Mouse (Mus musculus) forebrain, embryonic 13.5 days (tissue): ENCODE data around the gene Rab40c. TPM values are rescaled to one million over a fixed set of nuclear protein-coding genes. Genes with fewer than 3 reads are reported as not detected.

Source experiments
- ATAC-seq: fragments of 200-750 bp; cut with Nextera tagmentation; 2 replicates; pipeline ENCODE4 v1.8.0; 2017
- H3K27ac ChIP-seq: fragments of 300-500 bp; sonication (generic); 2 replicates; pipeline ENCODE4 v1.5.1; 2015; ENCODE audit warnings: inconsistent platforms, mild to moderate bottlenecking, moderate library complexity
- H3K27me3 ChIP-seq: fragments of 300-500 bp; sonication (generic); 2 replicates; pipeline ENCODE4 v1.6.1; 2015; ENCODE audit warnings: mild to moderate bottlenecking, inconsistent platforms
- H3K36me3 ChIP-seq: fragments of 300-500 bp; sonication (generic); 2 replicates; pipeline ENCODE4 v1.6.1; 2015; ENCODE audit warnings: mild to moderate bottlenecking, inconsistent platforms; ENCODE audit not compliant: poor library complexity, severe bottlenecking
- H3K4me1 ChIP-seq: fragments of 300-500 bp; sonication (generic); 2 replicates; pipeline ENCODE4 v1.6.1; 2015; ENCODE audit warnings: inconsistent platforms
- H3K4me2 ChIP-seq: fragments of 300-500 bp; sonication (generic); 2 replicates; pipeline ENCODE4 v1.6.1; 2015; ENCODE audit warnings: inconsistent platforms, mild to moderate bottlenecking, moderate library complexity
- H3K4me3 ChIP-seq: fragments of 300-500 bp; sonication (generic); 2 replicates; pipeline ENCODE4 v1.5.1; 2015; ENCODE audit warnings: mild to moderate bottlenecking, inconsistent platforms
- H3K9ac ChIP-seq: fragments of 300-500 bp; sonication (generic); 2 replicates; pipeline ENCODE4 v1.6.1; 2015; ENCODE audit warnings: mild to moderate bottlenecking, inconsistent platforms
- H3K9me3 ChIP-seq: fragments of 300-500 bp; sonication (generic); replicated peaks from 2 replicates; pipeline ENCODE4 v1.6.1; 2016; ENCODE audit warnings: inconsistent platforms
- WGBS: fragments of 180-500 bp; shearing (Covaris S2); methylation state at CpG from one replicate; pipeline ENCODE4 v1.1.7; 2015; 5-methylcytosine and 5-hydroxymethylcytosine counted together
- polyA plus RNA-seq: library from polyadenylated mRNA; unstranded; fragments of >200 nt; fragmentation: Nextera tagmentation; extraction: Ambion mirVana; gene quantifications from 2 replicates; pipeline ENCODE4 v1.2.1, GENCODE M21; 2015

Gene Rab40c
- polyA plus RNA-seq, 1 experiment from 2014 or later, result 39.5 TPM

GRCm38 (mm10) chr17:25868601-25869191, 50.8 kb downstream of the Rab40c start, which contains the start of gene Mcrip2:
Gene Mcrip2, minus strand, starts transcription at chr17:25868764.
- peak within 1 kb of the TSS; percentile 74 for H3K4me3 ChIP-seq
- H3K9me3 ChIP-seq, result no peaks in the 10 kb centered on the region
- H3K9ac ChIP-seq, result peak within 1 kb of the TSS; percentile 76
- ATAC-seq, result peak; percentile 90
- no peaks in the 10 kb centered on the region for H3K36me3 ChIP-seq
- WGBS, result under 1% methylated on average over 24 of the region's 24 CpGs
- peaks cover 17% of the 10 kb centered on the region for H3K4me1 ChIP-seq
- H3K27me3 ChIP-seq, result no peaks in the 10 kb centered on the region
- peak within 1 kb of the TSS; percentile 99 for H3K4me2 ChIP-seq
- H3K27ac ChIP-seq, result peak within 1 kb of the TSS; percentile 72

GRCm38 (mm10) chr17:25867836-25868600, 51.5 kb downstream of the Rab40c start:
- Histone ChIP-seq H3K4me3 (peak overlapping the region; percentile 74), H3K9me3 (no peaks in the 10 kb centered on the region), H3K36me3 (no peaks in the 10 kb centered on the region), H3K9ac (peak overlapping the region; percentile 76), H3K4me1 (peaks cover 16% of the 10 kb centered on the region), H3K4me2 (peak overlapping the region; percentile 99), H3K27ac (peak overlapping the region; percentile 72; the same call in 1 of the 2 replicates), H3K27me3 (no peaks in the 10 kb centered on the region)
- 2% methylated on average over 38 of the region's 42 CpGs for WGBS
- peak; percentile 41 for ATAC-seq

GRCm38 (mm10) chr17:25867509-25867835, 52.1 kb downstream of the Rab40c start:
- H3K27me3 ChIP-seq, result no peaks in the 10 kb centered on the region
- H3K27ac ChIP-seq, result no peak overlapping the region
- H3K4me3 ChIP-seq, result peak overlapping the region; percentile 74
- H3K4me1 ChIP-seq, result peaks cover 16% of the 10 kb centered on the region
- no peaks in the 10 kb centered on the region for H3K9me3 ChIP-seq
- ATAC-seq, result no peak
- 17% methylated on average over 7 of the region's 7 CpGs for WGBS
- peak overlapping the region; percentile 99 for H3K4me2 ChIP-seq
- no peaks in the 10 kb centered on the region for H3K36me3 ChIP-seq
- H3K9ac ChIP-seq, result peak overlapping the region; percentile 76; the same call in 1 of the 2 replicates

GRCm38 (mm10) chr17:25866172-25866571, 53.4 kb downstream of the Rab40c start:
- H3K27ac ChIP-seq, result no peak overlapping the region
- H3K27me3 ChIP-seq, result no peaks in the 10 kb centered on the region
- no peaks in the 10 kb centered on the region for H3K36me3 ChIP-seq
- no peak for ATAC-seq
- H3K9me3 ChIP-seq, result no peaks in the 10 kb centered on the region
- WGBS, result 88% methylated on average over 3 of the region's 3 CpGs
- H3K4me3 ChIP-seq, result no peak overlapping the region
- peaks cover 24% of the 10 kb centered on the region for H3K4me1 ChIP-seq
- no peak overlapping the region for H3K9ac ChIP-seq
- no peak overlapping the region for H3K4me2 ChIP-seq

- Histone ChIP-seq H3K4me3 (no peak overlapping the region), H3K27ac (no peak overlapping the region), H3K9ac (no peak overlapping the region), H3K4me1 (peaks cover 32% of the 10 kb centered on the region), H3K27me3 (no peaks in the 10 kb centered on the region), H3K4me2 (no peak overlapping the region), H3K36me3 (no peaks in the 10 kb centered on the region), H3K9me3 (no peaks in the 10 kb centered on the region)
- ATAC-seq, result no peak
- 95% methylated on average over 11 of the region's 11 CpGs for WGBS
Measured at GRCm38 (mm10) chr17:25865288-25865687, 54.2 kb downstream of the Rab40c start.

- 93% methylated on average over 14 of the region's 14 CpGs for WGBS
- no peak for ATAC-seq
- Histone ChIP-seq H3K4me3 (no peak overlapping the region), H3K4me2 (no peak overlapping the region), H3K27ac (no peak overlapping the region), H3K36me3 (no peaks in the 10 kb centered on the region), H3K27me3 (no peaks in the 10 kb centered on the region), H3K9me3 (no peaks in the 10 kb centered on the region), H3K4me1 (peaks cover 40% of the 10 kb centered on the region), H3K9ac (no peak overlapping the region)
Measured at GRCm38 (mm10) chr17:25864311-25864710, 55.2 kb downstream of the Rab40c start.

- no peak overlapping the region for H3K27ac ChIP-seq
- peaks cover 35% of the 10 kb centered on the region for H3K4me1 ChIP-seq
- H3K36me3 ChIP-seq, result no peaks in the 10 kb centered on the region
- H3K9ac ChIP-seq, result no peak overlapping the region
- WGBS, result 88% methylated on average over 6 of the region's 6 CpGs
- ATAC-seq, result no peak
- no peaks in the 10 kb centered on the region for H3K9me3 ChIP-seq
- H3K4me2 ChIP-seq, result no peak overlapping the region
- H3K4me3 ChIP-seq, result no peak overlapping the region
- H3K27me3 ChIP-seq, result no peaks in the 10 kb centered on the region
Measured at GRCm38 (mm10) chr17:25863681-25864080, 55.8 kb downstream of the Rab40c start.

GRCm38 (mm10) chr17:25861704-25862612, 57.6 kb downstream of the Rab40c start:
- H3K9ac ChIP-seq, result peak overlapping the region; percentile 84
- H3K36me3 ChIP-seq, result no peaks in the 10 kb centered on the region
- peak overlapping the region; percentile 65 for H3K4me3 ChIP-seq
- H3K9me3 ChIP-seq, result no peaks in the 10 kb centered on the region
- H3K27ac ChIP-seq, result peak overlapping the region; percentile 68
- WGBS, result 9% methylated on average over 6 of the region's 6 CpGs
- peak overlapping the region; percentile 87 for H3K4me2 ChIP-seq
- ATAC-seq, result 0 out of 2 replicates have a peak, but pooled peaks have one; percentile 1
- H3K4me1 ChIP-seq, result peaks cover 24% of the 10 kb centered on the region
- no peaks in the 10 kb centered on the region for H3K27me3 ChIP-seq

GRCm38 (mm10) chr17:25860832-25861703, 58.5 kb downstream of the Rab40c start, which contains the start of gene Wdr90:
Gene Wdr90, minus strand, starts transcription at chr17:25861501.
- peak within 1 kb of the TSS; percentile 68 for H3K27ac ChIP-seq
- ATAC-seq, result peak; percentile 97
- WGBS, result 4% methylated on average over 64 of the region's 65 CpGs
- peak within 1 kb of the TSS; percentile 84 for H3K9ac ChIP-seq
- no peaks in the 10 kb centered on the region for H3K36me3 ChIP-seq
- no peaks in the 10 kb centered on the region for H3K9me3 ChIP-seq
- H3K4me2 ChIP-seq, result peak within 1 kb of the TSS; percentile 87
- H3K4me1 ChIP-seq, result peaks cover 24% of the 10 kb centered on the region
- no peaks in the 10 kb centered on the region for H3K27me3 ChIP-seq
- H3K4me3 ChIP-seq, result peak within 1 kb of the TSS; percentile 65

GRCm38 (mm10) chr17:25860229-25860628, 59.3 kb downstream of the Rab40c start:
- no peak overlapping the region for H3K27ac ChIP-seq
- H3K4me1 ChIP-seq, result peaks cover 24% of the 10 kb centered on the region
- no peaks in the 10 kb centered on the region for H3K9me3 ChIP-seq
- 91% methylated on average over 6 of the region's 6 CpGs for WGBS
- peak overlapping the region; percentile 65 for H3K4me3 ChIP-seq
- H3K9ac ChIP-seq, result peak overlapping the region; percentile 84
- H3K4me2 ChIP-seq, result peak overlapping the region; percentile 87
- peaks cover 3% of the 10 kb centered on the region for H3K36me3 ChIP-seq
- H3K27me3 ChIP-seq, result no peaks in the 10 kb centered on the region
- no peak for ATAC-seq

GRCm38 (mm10) chr17:25844396-25844901, 75.1 kb downstream of the Rab40c start, which contains the start of gene Rhot2:
Gene Rhot2, minus strand, starts transcription at chr17:25844851.
- H3K36me3 ChIP-seq, result peaks cover 66% of the 10 kb centered on the region
- WGBS, result 1% methylated on average over 21 of the region's 21 CpGs
- H3K4me1 ChIP-seq, result peaks cover 17% of the 10 kb centered on the region
- H3K9ac ChIP-seq, result peak within 1 kb of the TSS; percentile 74
- H3K4me2 ChIP-seq, result peak within 1 kb of the TSS; percentile 96
- no peaks in the 10 kb centered on the region for H3K27me3 ChIP-seq
- H3K27ac ChIP-seq, result peak within 1 kb of the TSS; percentile 66
- ATAC-seq, result peak; percentile 96
- no peaks in the 10 kb centered on the region for H3K9me3 ChIP-seq
- H3K4me3 ChIP-seq, result peak within 1 kb of the TSS; percentile 73
